Mouse (Mus musculus) midbrain, embryonic 13.5 days (tissue): ENCODE measurements around the gene Odaph. TPM values are rescaled to one million over a fixed set of nuclear protein-coding genes. Genes with fewer than 3 reads are reported as not detected.

Experiments
- ATAC-seq: fragments of 200-750 bp; cut with Nextera tagmentation; 2 replicates; pipeline ENCODE4 v1.8.0; 2017; ENCODE audit warnings: mild to moderate bottlenecking, moderate TSS enrichment, moderate library complexity
- H3K27ac ChIP-seq: fragments of 300-500 bp; sonication (generic); 2 replicates; pipeline ENCODE4 v1.5.1; 2015; ENCODE audit warnings: inconsistent platforms, mild to moderate bottlenecking, moderate library complexity
- H3K27me3 ChIP-seq: fragments of 300-500 bp; sonication (generic); 2 replicates; pipeline ENCODE4 v1.6.1; 2015; ENCODE audit warnings: mild to moderate bottlenecking, inconsistent platforms
- H3K36me3 ChIP-seq: fragments of 300-500 bp; sonication (generic); 2 replicates; pipeline ENCODE4 v1.6.1; 2015; ENCODE audit warnings: mild to moderate bottlenecking, inconsistent platforms
- H3K4me1 ChIP-seq: fragments of 300-500 bp; sonication (generic); replicated peaks from 2 replicates; pipeline ENCODE4 v1.6.1; 2015; ENCODE audit warnings: inconsistent platforms
- H3K4me2 ChIP-seq: fragments of 300-500 bp; sonication (generic); replicated peaks from 2 replicates; pipeline ENCODE4 v1.6.1; 2015; ENCODE audit warnings: moderate library complexity, mild to moderate bottlenecking, inconsistent platforms
- H3K4me3 ChIP-seq: fragments of 300-500 bp; sonication (generic); replicated peaks from 2 replicates; pipeline ENCODE4 v1.5.1; 2015; ENCODE audit warnings: mild to moderate bottlenecking, inconsistent platforms
- H3K9ac ChIP-seq: fragments of 300-500 bp; sonication (generic); replicated peaks from 2 replicates; pipeline ENCODE4 v1.6.1; 2015; ENCODE audit warnings: mild to moderate bottlenecking, inconsistent platforms
- H3K9me3 ChIP-seq: fragments of 300-500 bp; sonication (generic); 2 replicates; pipeline ENCODE4 v1.6.1; 2016; ENCODE audit warnings: mild to moderate bottlenecking, inconsistent platforms
- WGBS: fragments of 180-500 bp; shearing (Covaris S2); methylation state at CpG from one replicate; pipeline ENCODE4 v1.1.7; 2015; 5-methylcytosine and 5-hydroxymethylcytosine counted together
- polyA plus RNA-seq: library from polyadenylated mRNA; unstranded; fragments of >200 nt; fragmentation: Nextera tagmentation; extraction: Ambion mirVana; gene quantifications from 2 replicates; pipeline ENCODE4 v1.2.1, GENCODE M21; 2015

The Odaph gene
- polyA plus RNA-seq, 1 experiment from 2014 or later = not detected

GRCm38 (mm10) chr5:91972046-91972445 is 15.2 kb upstream of the Odaph start:
- no peak overlapping the region for H3K9ac ChIP-seq
- 95% methylated on average over 3 of the region's 3 CpGs for WGBS

GRCm38 (mm10) chr5:91974002-91974401 is 13.3 kb upstream of the Odaph start:
- H3K36me3 ChIP-seq = no peaks in the 10 kb centered on the region; the same call in none of the 2 replicates
- H3K27ac ChIP-seq = no peak overlapping the region
- no peak for ATAC-seq
- no peaks in the 10 kb centered on the region for H3K27me3 ChIP-seq
- WGBS = 93% methylated on average over 7 of the region's 7 CpGs
- no peak overlapping the region for H3K9ac ChIP-seq
- no peaks in the 10 kb centered on the region for H3K4me1 ChIP-seq
- no peaks in the 10 kb centered on the region for H3K9me3 ChIP-seq
- no peak overlapping the region for H3K4me3 ChIP-seq
- no peak overlapping the region for H3K4me2 ChIP-seq

More at GRCm38 (mm10) chr5:91972046-91972445, 15.2 kb upstream of the Odaph start:
- H3K27ac ChIP-seq = no peak overlapping the region
- H3K4me1 ChIP-seq = no peaks in the 10 kb centered on the region
- no peak overlapping the region for H3K4me2 ChIP-seq
- H3K27me3 ChIP-seq = no peaks in the 10 kb centered on the region
- no peak for ATAC-seq
- no peaks in the 10 kb centered on the region; the same call in none of the 2 replicates for H3K36me3 ChIP-seq
- H3K4me3 ChIP-seq = no peak overlapping the region
- no peaks in the 10 kb centered on the region for H3K9me3 ChIP-seq

- Histone ChIP-seq H3K27ac (no peak overlapping the region), H3K9me3 (no peaks in the 10 kb centered on the region), H3K4me1 (no peaks in the 10 kb centered on the region), H3K27me3 (no peaks in the 10 kb centered on the region), H3K4me3 (no peak overlapping the region), H3K4me2 (no peak overlapping the region), H3K36me3 (no peaks in the 10 kb centered on the region), H3K9ac (no peak overlapping the region)
- ATAC-seq = no peak
- 93% methylated on average over 9 of the region's 9 CpGs for WGBS
Measured at GRCm38 (mm10) chr5:91975758-91976157, 11.5 kb upstream of the Odaph start.

GRCm38 (mm10) chr5:91976566-91977396 is 10.5 kb upstream of the Odaph start:
- no peaks in the 10 kb centered on the region for H3K4me1 ChIP-seq
- no peaks in the 10 kb centered on the region for H3K27me3 ChIP-seq
- ATAC-seq = no peak
- no peak overlapping the region for H3K4me3 ChIP-seq
- no peak overlapping the region for H3K27ac ChIP-seq
- no peaks in the 10 kb centered on the region for H3K9me3 ChIP-seq
- no peak overlapping the region for H3K9ac ChIP-seq
- H3K4me2 ChIP-seq = no peak overlapping the region
- 76% methylated on average over 10 of the region's 10 CpGs for WGBS
- H3K36me3 ChIP-seq = no peaks in the 10 kb centered on the region

- Histone ChIP-seq H3K27me3 (no peaks in the 10 kb centered on the region), H3K36me3 (no peaks in the 10 kb centered on the region), H3K4me2 (no peak overlapping the region), H3K4me3 (no peak overlapping the region), H3K27ac (no peak overlapping the region), H3K9me3 (no peaks in the 10 kb centered on the region), H3K9ac (no peak overlapping the region), H3K4me1 (no peaks in the 10 kb centered on the region)
- ATAC-seq = no peak
- WGBS = 77% methylated on average over 2 of the region's 2 CpGs
Measured at GRCm38 (mm10) chr5:91977397-91977770, 9.9 kb upstream of the Odaph start.

DNA sequence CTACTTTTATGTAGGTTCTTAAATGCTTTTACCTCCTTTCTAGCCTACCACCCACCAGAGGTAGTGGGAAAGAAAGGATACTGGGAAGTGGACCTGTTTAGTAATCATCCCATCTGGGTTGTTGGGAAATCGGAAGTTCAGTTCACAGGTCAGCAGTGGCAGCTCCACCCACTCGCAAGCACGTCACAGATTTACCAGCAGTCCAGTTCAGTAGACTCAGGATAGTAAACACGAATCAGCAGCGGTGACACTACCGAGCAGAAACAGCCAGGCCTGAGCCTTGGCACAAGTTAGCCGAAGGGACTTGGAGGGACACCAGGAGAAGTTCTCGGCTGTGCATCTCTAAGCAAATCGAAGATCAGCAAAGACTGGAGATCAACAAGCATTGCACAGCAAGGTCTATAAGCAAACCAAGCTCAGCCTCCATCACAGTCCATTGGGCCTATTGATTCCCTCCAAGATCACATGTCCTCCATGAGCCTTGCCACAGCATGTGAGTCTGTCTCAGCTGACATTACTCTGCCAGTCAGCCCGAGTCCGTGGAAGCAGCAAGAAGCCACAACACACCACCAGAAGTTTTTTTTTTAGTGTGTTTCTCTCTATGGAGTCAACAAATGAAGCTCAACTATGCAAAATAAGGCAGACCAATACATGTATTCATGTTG is 6.0 kb upstream of the Odaph start:
- no peak for ATAC-seq

GRCm38 (mm10) chr5:91983490-91983889 is 3.8 kb upstream of the Odaph start:
- Histone ChIP-seq H3K4me1 (no peaks in the 10 kb centered on the region), H3K9me3 (no peaks in the 10 kb centered on the region), H3K9ac (no peak overlapping the region), H3K4me2 (no peak overlapping the region), H3K36me3 (no peaks in the 10 kb centered on the region), H3K4me3 (no peak overlapping the region), H3K27ac (no peak overlapping the region), H3K27me3 (0 out of 2 replicates have a peak, but pooled peaks cover 3% of the 10 kb centered on the region)
- 65% methylated on average over 2 of the region's 2 CpGs for WGBS
- ATAC-seq = no peak

More for the DNA sequence above, 6.0 kb upstream of the Odaph start:
- H3K4me3 ChIP-seq = no peak overlapping the region
- no peaks in the 10 kb centered on the region for H3K36me3 ChIP-seq
- no peak overlapping the region for H3K4me2 ChIP-seq
- 91% methylated on average over 11 of the region's 11 CpGs for WGBS
- H3K9me3 ChIP-seq = no peaks in the 10 kb centered on the region
- H3K27me3 ChIP-seq = no peaks in the 10 kb centered on the region
- H3K27ac ChIP-seq = no peak overlapping the region
- no peaks in the 10 kb centered on the region for H3K4me1 ChIP-seq
- H3K9ac ChIP-seq = no peak overlapping the region

- no peak overlapping the region for H3K4me2 ChIP-seq
- H3K4me1 ChIP-seq = no peaks in the 10 kb centered on the region
- H3K27ac ChIP-seq = no peak overlapping the region
- H3K9me3 ChIP-seq = no peaks in the 10 kb centered on the region
- ATAC-seq = no peak
- 0 out of 2 replicates have a peak, but pooled peaks cover 3% of the 10 kb centered on the region for H3K27me3 ChIP-seq
- H3K9ac ChIP-seq = no peak overlapping the region
- no peak overlapping the region for H3K4me3 ChIP-seq
- WGBS = 21% methylated on average over 2 of the region's 2 CpGs
- H3K36me3 ChIP-seq = no peaks in the 10 kb centered on the region
Measured at GRCm38 (mm10) chr5:91985721-91986120, 1.6 kb upstream of the Odaph start.

DNA sequence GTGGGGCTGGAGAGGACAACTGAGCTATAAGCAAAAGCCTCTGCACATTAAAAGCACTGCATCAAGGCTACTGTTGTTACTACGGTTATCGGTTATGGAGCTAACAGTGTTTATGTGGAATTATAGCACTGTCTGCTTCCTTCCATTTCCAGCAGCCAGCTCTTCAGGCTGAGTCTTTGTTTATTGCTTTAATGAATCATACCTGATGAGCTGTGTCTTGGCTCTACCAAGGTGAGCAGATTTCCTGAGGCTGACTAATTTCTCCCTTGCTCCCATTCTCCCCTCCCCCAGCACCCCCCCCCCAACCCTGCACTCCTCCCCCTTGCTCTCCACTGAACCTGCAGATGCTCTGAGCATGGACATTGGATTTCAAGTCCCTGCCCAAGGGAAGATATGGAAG is 524 bp downstream of the Odaph start:
- ATAC-seq = no peak
- Histone ChIP-seq H3K4me2 (no peak overlapping the region), H3K4me3 (no peak overlapping the region), H3K36me3 (no peaks in the 10 kb centered on the region), H3K9ac (no peak overlapping the region), H3K27ac (no peak overlapping the region), H3K27me3 (0 out of 2 replicates have a peak, but pooled peaks cover 3% of the 10 kb centered on the region), H3K4me1 (no peaks in the 10 kb centered on the region), H3K9me3 (no peaks in the 10 kb centered on the region)
- WGBS = 96% methylated on average over 2 of the region's 2 CpGs

DNA sequence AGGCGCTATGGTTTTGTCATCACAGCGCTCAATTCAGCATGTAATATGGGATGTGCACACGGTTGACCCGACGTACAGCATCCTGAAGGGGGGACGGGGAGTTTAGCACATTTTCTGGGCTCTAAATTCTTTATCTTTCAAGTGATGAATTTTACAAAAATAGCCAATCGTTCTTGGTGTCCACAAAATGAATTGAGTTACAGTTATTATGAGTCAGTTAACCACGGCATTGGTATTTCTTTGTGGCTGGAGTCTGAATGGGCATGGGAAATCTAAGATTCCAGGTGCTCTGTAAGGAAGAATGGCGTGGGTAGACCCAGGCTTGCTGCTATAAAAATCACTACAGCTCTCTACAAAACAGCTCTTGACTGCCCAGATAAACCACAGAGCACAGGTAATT is 2.0 kb downstream of the Odaph start:
- H3K27ac ChIP-seq = no peak overlapping the region
- H3K4me3 ChIP-seq = no peak overlapping the region
- H3K36me3 ChIP-seq = no peaks in the 10 kb centered on the region
- H3K9me3 ChIP-seq = no peaks in the 10 kb centered on the region
- no peak overlapping the region for H3K9ac ChIP-seq
- H3K4me1 ChIP-seq = no peaks in the 10 kb centered on the region
- WGBS = 77% methylated on average over 9 of the region's 9 CpGs
- no peak overlapping the region for H3K4me2 ChIP-seq
- no peak for ATAC-seq
- H3K27me3 ChIP-seq = 0 out of 2 replicates have a peak, but pooled peaks cover 3% of the 10 kb centered on the region

DNA sequence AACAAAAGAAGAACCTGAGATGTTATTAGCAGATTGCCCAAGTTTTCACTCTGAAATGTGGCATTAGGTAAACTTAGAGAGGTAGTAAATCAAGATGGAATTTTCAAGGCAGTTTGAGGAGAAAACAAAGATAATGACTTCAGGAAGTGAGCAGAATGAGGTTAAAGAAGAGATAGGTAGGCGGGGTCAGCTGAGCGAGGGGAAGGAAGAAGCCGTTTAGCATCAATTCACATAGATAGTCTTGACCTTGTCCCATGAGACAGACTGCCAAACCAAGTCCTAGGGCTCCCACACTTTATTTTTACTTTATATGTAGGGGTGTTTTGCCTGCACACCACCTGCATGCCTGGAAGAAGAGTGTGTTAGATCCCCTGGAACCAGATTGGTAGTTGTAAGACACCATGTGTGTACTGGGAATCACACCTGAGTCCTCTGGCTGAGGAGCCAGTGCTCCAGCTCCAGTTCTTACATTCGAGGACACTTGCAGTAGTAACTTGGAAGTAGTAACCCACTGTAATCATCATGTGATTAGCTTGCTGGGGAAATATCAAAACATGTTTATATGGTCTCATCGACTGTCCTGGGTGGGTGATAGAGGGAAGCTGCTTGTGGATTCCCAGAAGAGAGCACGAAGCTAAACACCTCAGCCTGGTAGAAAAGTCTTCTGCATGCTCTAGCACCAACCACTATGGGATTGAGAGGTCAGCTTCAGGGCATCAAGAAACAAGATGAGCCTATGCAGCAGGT is 4.1 kb downstream of the Odaph start:
- Histone ChIP-seq H3K9me3 (no peaks in the 10 kb centered on the region), H3K9ac (no peak overlapping the region), H3K4me1 (no peaks in the 10 kb centered on the region), H3K27me3 (0 out of 2 replicates have a peak, but pooled peaks cover 3% of the 10 kb centered on the region), H3K27ac (no peak overlapping the region), H3K4me3 (no peak overlapping the region), H3K36me3 (no peaks in the 10 kb centered on the region), H3K4me2 (no peak overlapping the region)
- no peak for ATAC-seq
- 88% methylated on average over 6 of the region's 6 CpGs for WGBS

GRCm38 (mm10) chr5:91993061-91993460 is 5.8 kb downstream of the Odaph start:
- no peak for ATAC-seq
- Histone ChIP-seq H3K4me1 (no peaks in the 10 kb centered on the region), H3K4me3 (no peak overlapping the region), H3K4me2 (no peak overlapping the region), H3K9ac (no peak overlapping the region), H3K36me3 (no peaks in the 10 kb centered on the region), H3K9me3 (no peaks in the 10 kb centered on the region), H3K27me3 (no peaks in the 10 kb centered on the region), H3K27ac (no peak overlapping the region)
- WGBS = 94% methylated on average over 2 of the region's 2 CpGs
